Mouse (Mus musculus) cerebellum, adult 2 months (tissue): ENCODE data around the gene Car10.

ENCODE experiments used
- CTCF ChIP-seq: fragments of 200-500 bp; IDR thresholded peaks from 2 replicates; pipeline ENCODE4 v1.5.1; 2011; ENCODE audit warnings: low read depth, mild to moderate bottlenecking, control low read depth, low read length, moderate library complexity, borderline replicate concordance; ENCODE audit not compliant: insufficient read depth
- POLR2A ChIP-seq: fragments of 200-500 bp; IDR thresholded peaks from 2 replicates; pipeline ENCODE4 v1.6.1; 2011; ENCODE audit warnings: low read length, control low read depth, borderline replicate concordance; ENCODE audit not compliant: insufficient read depth

DNA sequence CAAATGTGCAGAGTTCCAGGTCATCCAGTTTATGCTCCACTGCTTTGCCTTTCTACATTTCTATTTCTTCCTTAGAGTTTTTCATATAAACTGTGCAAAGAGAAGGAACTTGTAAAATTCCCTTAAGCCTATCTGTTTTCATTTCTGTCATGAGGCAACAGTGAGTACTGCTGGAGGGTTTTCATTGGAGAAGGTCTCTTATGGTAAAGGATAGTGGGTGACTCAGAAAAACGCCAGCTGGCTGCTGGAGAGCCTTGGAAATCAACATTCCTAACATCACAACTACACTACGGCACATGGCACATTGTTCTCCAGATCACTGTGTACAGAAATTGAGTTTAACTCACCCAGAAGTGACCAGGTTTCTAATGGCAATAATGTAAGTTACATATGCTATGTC lies 88.3 kb downstream of the Car10 start:
- no peak for TF ChIP-seq POLR2A
- no peak for TF ChIP-seq CTCF
